26 mouse cellular contexts compared by ENCODE assay signal in genomic region chr9:111522226-111522625, GRCm38 (mm10).
"Had no signal": no experiment of that assay in that cellular context is flagged by ENCODE, and none has a peak within 500 bp of the region (broad histone marks: within the 10 kb centered on the region; RNA-seq: fewer than 3 reads in every experiment).

No protein-coding gene starts in this region.

- H3K36me3 ChIP-seq: heart, embryonic 10.5 days; heart, embryonic 13.5 days; heart, embryonic 15.5 days; hindbrain, embryonic 13.5 days; intestine, embryonic 15.5 days; limb, embryonic 13.5 days; limb, embryonic 15.5 days; liver, embryonic 12.5 days had no signal

- DNase-seq: gastrocnemius, adult 2 months; gastrocnemius, postnatal 10 days; gastrocnemius, postnatal 25 days; heart, adult 18-20 months; heart, postnatal 14 days; heart, postnatal 36 days; kidney, adult 18-20 months; kidney, adult 8-10 months; kidney, postnatal 10 days; kidney, postnatal 25 days; kidney, postnatal 4 days; layer of hippocampus, adult 9-11 months; layer of hippocampus, postnatal 36 days; left cerebral cortex, postnatal 4 days had no signal

- H3K4me3 ChIP-seq: gastrocnemius, adult 2 months; heart, embryonic 10.5 days; heart, embryonic 13.5 days; heart, embryonic 15.5 days; hindbrain, embryonic 13.5 days; intestine, embryonic 15.5 days; limb, embryonic 13.5 days; limb, embryonic 15.5 days; liver, embryonic 12.5 days had no signal

- H3K9me3 ChIP-seq: heart, embryonic 10.5 days; heart, embryonic 13.5 days; heart, embryonic 15.5 days; intestine, embryonic 15.5 days; limb, embryonic 15.5 days; liver, embryonic 12.5 days had no signal

- H3K9ac ChIP-seq: heart, embryonic 13.5 days; heart, embryonic 15.5 days; hindbrain, embryonic 13.5 days; intestine, embryonic 15.5 days; limb, embryonic 13.5 days; limb, embryonic 15.5 days; liver, embryonic 12.5 days; liver, embryonic 14.5 days had no signal

- H3K27ac ChIP-seq: gastrocnemius, adult 2 months; heart, embryonic 10.5 days; heart, embryonic 13.5 days; heart, embryonic 15.5 days; hindbrain, embryonic 13.5 days; intestine, embryonic 15.5 days; limb, embryonic 13.5 days; limb, embryonic 15.5 days; liver, embryonic 12.5 days; liver, embryonic 14.5 days had no signal

- H3K27me3 ChIP-seq: heart, embryonic 13.5 days; heart, embryonic 15.5 days; hindbrain, embryonic 13.5 days; intestine, embryonic 15.5 days; limb, embryonic 13.5 days; limb, embryonic 15.5 days; liver, embryonic 12.5 days had no signal

- H3K4me2 ChIP-seq: heart, embryonic 13.5 days; heart, embryonic 15.5 days; hindbrain, embryonic 13.5 days; intestine, embryonic 15.5 days; limb, embryonic 13.5 days; limb, embryonic 15.5 days; liver, embryonic 12.5 days had no signal

- H3K4me1 ChIP-seq: heart, embryonic 13.5 days; heart, embryonic 15.5 days; hindbrain, embryonic 13.5 days; intestine, embryonic 15.5 days; limb, embryonic 13.5 days; limb, embryonic 15.5 days; liver, embryonic 12.5 days had no signal

- ATAC-seq: hindbrain, embryonic 16.5 days; inflammation-experienced regulatory T-cells, adult 6 months; intestine, embryonic 15.5 days; intestine, postnatal 0 days; liver, embryonic 12.5 days had no signal
